Mouse (Mus musculus) liver, adult 2 months (tissue): ENCODE results near the gene Noxred1.

ENCODE experiments used
- CTCF ChIP-seq: fragments of 200-500 bp; IDR thresholded peaks from 2 replicates; pipeline ENCODE4 v1.5.1; 2011; ENCODE audit warnings: low read depth, low read length, control low read depth
- POLR2A ChIP-seq: fragments of 200-500 bp; IDR thresholded peaks from 2 replicates; pipeline ENCODE4 v1.6.1; 2011; ENCODE audit warnings: low read length, control low read depth; ENCODE audit not compliant: insufficient read depth; ENCODE audit errors: extremely low read depth

DNA sequence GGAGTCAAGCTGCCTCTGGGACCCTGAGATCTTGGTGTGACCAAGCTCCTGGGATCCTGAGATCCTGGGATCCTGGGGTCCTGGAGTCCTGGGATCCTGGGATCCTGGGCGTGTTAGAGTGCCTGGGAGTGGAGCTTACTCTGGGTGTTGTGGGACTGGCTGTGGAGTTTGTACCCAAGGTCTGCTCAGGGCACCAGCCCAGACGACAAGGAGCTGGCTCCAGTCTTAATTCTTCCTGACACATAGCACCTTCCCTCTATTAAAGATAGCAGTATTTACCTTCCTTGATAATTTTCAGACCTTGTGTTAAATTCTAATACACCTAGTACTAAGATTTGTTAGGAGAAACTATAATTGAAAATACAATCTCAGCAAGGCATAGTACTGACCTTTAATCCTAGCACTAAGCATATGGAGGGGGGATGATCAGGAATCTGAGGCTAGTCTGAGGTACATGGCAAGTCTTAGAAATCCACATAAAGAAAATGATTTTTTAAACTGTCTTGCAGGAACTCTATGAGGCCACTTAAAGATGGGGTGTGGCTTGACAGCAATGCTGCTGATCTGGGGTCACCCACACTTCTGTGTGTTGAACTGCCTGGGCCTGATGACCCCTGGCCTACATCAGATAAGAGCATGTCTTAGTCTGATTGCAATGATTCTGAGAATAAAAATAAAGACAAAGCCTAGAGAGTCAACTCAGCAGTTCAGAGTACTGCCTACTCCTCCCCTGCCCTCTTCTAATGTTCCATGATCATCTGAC lies 25.5 kb downstream of the Noxred1 start:
- TF ChIP-seq POLR2A (no peak), CTCF (no peak)
